Mouse (Mus musculus): ENCODE results near the gene March2. TPM values are rescaled to one million over a fixed set of nuclear protein-coding genes. Genes with fewer than 3 reads are reported as not detected.
"Not testable (repeated sequence)": the region's sequence is repeated elsewhere in the genome, so short reads cannot be mapped to it uniquely, and the experiment has no call there.

March2 gene
- polyA plus RNA-seq, 1 experiment from 2014 or later = 92.1 TPM

DNA sequence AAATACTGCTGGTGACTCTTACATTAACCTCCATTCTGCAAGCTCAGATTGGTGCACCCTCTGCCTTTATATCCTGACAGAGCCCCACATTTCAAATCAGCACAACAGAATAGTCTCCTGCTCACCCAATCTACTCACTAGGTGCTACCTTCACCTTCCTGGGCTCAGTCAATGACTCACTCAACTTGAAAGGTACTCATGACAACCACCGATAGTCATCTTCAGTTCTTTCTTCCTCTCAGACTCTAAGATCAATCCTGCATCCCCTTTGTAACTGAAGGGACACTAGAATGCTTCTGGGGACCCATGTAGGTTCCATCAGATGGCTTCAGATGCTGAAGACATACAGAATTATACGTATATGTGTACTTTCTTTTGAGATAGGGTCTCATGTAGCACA, 33.8 kb upstream of the March2 start:
- Histone ChIP-seq H3K4me2 (no peak overlapping the region), H3K9me3 (ENCODE audit: control insufficient read depth, low read length) (no peaks in the 10 kb centered on the region), H3K27me3 (replicated peaks; ENCODE audit: control insufficient read depth, insufficient read depth, low read length) (no peaks in the 10 kb centered on the region), H3K36me3 (ENCODE audit: control insufficient read depth, insufficient read depth, low read length) (peaks cover 11% of the 10 kb centered on the region), H3K27ac (ENCODE audit: low read depth, low read length) (no peak overlapping the region), H3K4me1 (replicated peaks; ENCODE audit: control insufficient read depth, insufficient read depth, low read length) (peaks cover 11% of the 10 kb centered on the region), H3K9ac (ENCODE audit: low read depth, low read length) (no peak overlapping the region), H3K4me3 (ENCODE audit: low read depth, low read length) (no peak overlapping the region)
- ATAC-seq (replicated peaks; ENCODE audit: low FRiP score) = no peak
- 95% methylated on average over 2 of the region's 2 CpGs for WGBS
- DNase-seq (ENCODE audit: low spot score) = no peak

DNA sequence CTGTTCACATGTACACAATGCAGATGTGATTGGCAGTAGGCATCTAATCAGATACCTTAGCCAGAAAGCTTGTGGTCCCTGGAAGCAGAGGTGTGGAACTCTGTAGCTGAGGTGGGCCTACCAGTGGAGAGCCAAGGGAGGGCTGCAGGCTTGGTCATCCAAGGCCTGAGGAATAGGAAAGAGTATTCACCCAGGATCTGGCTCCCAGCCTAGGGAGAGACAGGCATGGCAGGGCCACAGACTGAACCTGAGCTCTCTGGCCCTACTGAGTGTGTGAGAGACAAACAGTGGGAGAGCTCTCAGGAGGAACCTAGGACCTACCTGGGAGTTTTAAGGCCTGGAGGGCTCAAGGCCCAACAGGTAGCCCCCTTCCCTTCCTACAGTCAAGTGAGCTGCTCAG, 32.7 kb upstream of the March2 start:
- Histone ChIP-seq H3K9ac (ENCODE audit: low read depth, low read length) (no peak overlapping the region), H3K4me2 (no peak overlapping the region), H3K9me3 (ENCODE audit: control insufficient read depth, low read length) (no peaks in the 10 kb centered on the region), H3K27me3 (replicated peaks; ENCODE audit: control insufficient read depth, insufficient read depth, low read length) (no peaks in the 10 kb centered on the region), H3K27ac (ENCODE audit: low read depth, low read length) (no peak overlapping the region), H3K36me3 (ENCODE audit: control insufficient read depth, insufficient read depth, low read length) (peaks cover 9% of the 10 kb centered on the region), H3K4me1 (replicated peaks; ENCODE audit: control insufficient read depth, insufficient read depth, low read length) (peaks cover 3% of the 10 kb centered on the region; the same call in 1 of the 2 replicates), H3K4me3 (ENCODE audit: low read depth, low read length) (no peak overlapping the region)
- ATAC-seq (replicated peaks; ENCODE audit: low FRiP score) (no peak), DNase-seq (ENCODE audit: low spot score) (no peak)

DNA sequence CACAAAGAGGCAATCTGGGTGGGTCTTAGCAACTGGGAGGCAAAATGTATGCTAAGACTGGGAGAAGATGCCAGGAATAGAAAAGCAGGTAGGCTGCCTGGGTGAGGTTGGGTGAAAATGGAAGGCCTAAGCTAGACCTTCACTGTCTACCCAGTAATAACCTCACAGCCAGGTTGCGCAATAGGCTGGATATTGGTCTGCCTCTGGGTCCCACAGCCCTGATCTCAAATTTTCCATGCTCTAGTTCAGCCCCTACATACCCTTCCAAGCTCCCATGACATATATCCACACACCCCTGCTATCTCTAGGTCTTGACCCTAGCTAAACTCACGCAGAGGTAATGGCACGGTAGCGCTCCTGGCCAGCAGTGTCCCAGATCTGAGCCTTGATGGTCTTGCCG, 31.0 kb upstream of the March2 start:
- H3K4me1 ChIP-seq (replicated peaks; ENCODE audit: control insufficient read depth, insufficient read depth, low read length) = no peaks in the 10 kb centered on the region
- ATAC-seq (replicated peaks; ENCODE audit: low FRiP score) (no peak), DNase-seq (ENCODE audit: low spot score) (no peak)
- H3K9ac ChIP-seq (ENCODE audit: low read depth, low read length) = no peak overlapping the region
- WGBS = 93% methylated on average over 5 of the region's 5 CpGs
- H3K27me3 ChIP-seq (replicated peaks; ENCODE audit: control insufficient read depth, insufficient read depth, low read length) = no peaks in the 10 kb centered on the region
- H3K4me2 ChIP-seq = no peak overlapping the region
- H3K9me3 ChIP-seq (ENCODE audit: control insufficient read depth, low read length) = no peaks in the 10 kb centered on the region
- no peak overlapping the region for H3K4me3 ChIP-seq (ENCODE audit: low read depth, low read length)
- no peak overlapping the region for H3K27ac ChIP-seq (ENCODE audit: low read depth, low read length)
- peaks cover 9% of the 10 kb centered on the region for H3K36me3 ChIP-seq (ENCODE audit: control insufficient read depth, insufficient read depth, low read length)

DNA sequence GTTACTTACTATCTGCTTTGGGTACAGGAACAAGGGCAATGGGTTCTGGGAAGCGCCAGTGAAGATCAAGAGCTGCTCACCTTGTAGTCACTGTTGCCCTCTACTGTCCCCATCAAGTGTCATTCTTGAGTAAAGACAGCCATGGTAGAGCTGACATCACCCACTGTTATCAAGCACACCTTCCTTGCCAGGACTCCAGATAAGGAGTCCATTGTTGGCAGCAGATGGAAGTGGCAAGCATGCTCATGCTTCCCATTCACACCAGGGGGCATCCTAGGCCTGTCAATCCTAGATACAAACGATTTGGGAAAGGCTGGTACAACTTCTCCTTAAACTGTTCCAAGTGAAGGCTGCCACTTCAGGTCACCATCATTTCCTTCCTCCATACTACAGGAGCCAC, 27.5 kb upstream of the March2 start:
- no peak for DNase-seq (ENCODE audit: low spot score)

DNA sequence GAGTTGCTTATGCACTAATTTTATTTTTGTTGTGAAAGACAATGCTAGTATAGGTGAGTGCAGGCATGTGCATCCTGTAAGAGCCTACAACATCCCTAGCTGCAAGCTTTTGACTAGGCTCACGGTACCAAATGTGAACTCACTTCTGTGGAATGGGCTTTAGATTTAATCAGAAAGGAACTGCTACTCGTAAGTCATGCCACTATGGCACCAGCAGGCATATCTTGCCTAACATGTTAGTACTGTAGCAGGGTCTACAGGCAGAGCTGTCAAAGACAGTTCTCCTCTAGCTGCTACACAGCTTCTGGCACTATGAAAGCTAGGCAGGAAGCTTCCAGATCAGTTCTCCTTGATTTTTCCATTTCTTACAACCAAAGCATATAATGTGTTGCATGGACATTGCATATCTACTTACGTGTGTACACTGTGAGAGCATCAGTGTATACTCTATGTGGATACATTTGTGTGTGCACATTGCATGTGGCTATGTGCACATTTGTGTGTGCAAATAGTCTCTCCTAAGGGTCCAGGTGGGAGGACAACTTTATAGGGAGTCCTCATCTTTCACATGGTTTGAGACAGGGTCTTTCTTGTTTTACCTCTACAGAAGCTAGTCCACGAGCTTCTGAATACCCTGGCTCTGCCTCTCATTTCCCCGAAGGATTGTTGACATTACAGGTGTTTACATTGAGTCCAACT, 26.4 kb upstream of the March2 start:
- Histone ChIP-seq H3K27ac (ENCODE audit: low read depth, low read length) (no peak overlapping the region), H3K4me3 (ENCODE audit: low read depth, low read length) (no peak overlapping the region), H3K9ac (ENCODE audit: low read depth, low read length) (no peak overlapping the region), H3K4me1 (replicated peaks; ENCODE audit: control insufficient read depth, insufficient read depth, low read length) (no peaks in the 10 kb centered on the region), H3K27me3 (replicated peaks; ENCODE audit: control insufficient read depth, insufficient read depth, low read length) (no peaks in the 10 kb centered on the region), H3K36me3 (ENCODE audit: control insufficient read depth, insufficient read depth, low read length) (peaks cover 9% of the 10 kb centered on the region; the same call in 1 of the 2 replicates), H3K4me2 (no peak overlapping the region), H3K9me3 (ENCODE audit: control insufficient read depth, low read length) (no peaks in the 10 kb centered on the region)
- no peak for DNase-seq (ENCODE audit: low spot score)
- 84% methylated on average over 5 of the region's 5 CpGs for WGBS
- no peak for ATAC-seq (replicated peaks; ENCODE audit: low FRiP score)

More for the DNA sequence above, 27.5 kb upstream of the March2 start:
- Histone ChIP-seq H3K9me3 (ENCODE audit: control insufficient read depth, low read length) (no peaks in the 10 kb centered on the region), H3K27me3 (replicated peaks; ENCODE audit: control insufficient read depth, insufficient read depth, low read length) (no peaks in the 10 kb centered on the region), H3K4me1 (replicated peaks; ENCODE audit: control insufficient read depth, insufficient read depth, low read length) (no peaks in the 10 kb centered on the region), H3K4me2 (no peak overlapping the region), H3K27ac (ENCODE audit: low read depth, low read length) (no peak overlapping the region), H3K4me3 (ENCODE audit: low read depth, low read length) (no peak overlapping the region), H3K36me3 (ENCODE audit: control insufficient read depth, insufficient read depth, low read length) (peaks cover 9% of the 10 kb centered on the region; the same call in 1 of the 2 replicates), H3K9ac (ENCODE audit: low read depth, low read length) (no peak overlapping the region)
- ATAC-seq (replicated peaks; ENCODE audit: low FRiP score) = peak; percentile 74
- WGBS = 71% methylated on average over 2 of the region's 2 CpGs

DNA sequence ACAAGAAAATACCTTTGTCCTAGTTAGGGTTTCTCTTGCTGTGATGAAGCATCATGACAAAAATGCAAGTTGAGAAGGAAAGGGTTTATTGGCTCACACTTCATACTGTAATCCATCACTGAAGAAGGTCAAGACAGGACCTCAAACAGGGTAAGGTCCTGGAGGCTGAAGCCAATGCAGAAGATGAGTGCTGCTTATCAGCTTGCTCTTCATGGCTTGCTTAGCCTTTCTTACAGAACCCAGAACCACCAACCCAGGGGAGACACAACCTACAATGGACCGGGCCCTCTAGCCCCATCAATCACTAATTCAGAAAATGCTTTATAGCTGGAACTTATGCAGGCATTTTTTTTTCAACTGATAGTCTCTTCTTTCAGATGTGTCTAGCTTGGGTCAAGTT, 23.9 kb upstream of the March2 start:
- Histone ChIP-seq H3K36me3 (ENCODE audit: control insufficient read depth, insufficient read depth, low read length) (no peaks in the 10 kb centered on the region), H3K27ac (ENCODE audit: low read depth, low read length) (no peak overlapping the region), H3K4me3 (ENCODE audit: low read depth, low read length) (no peak overlapping the region), H3K9ac (ENCODE audit: low read depth, low read length) (no peak overlapping the region), H3K4me1 (replicated peaks; ENCODE audit: control insufficient read depth, insufficient read depth, low read length) (no peaks in the 10 kb centered on the region), H3K4me2 (no peak overlapping the region), H3K9me3 (ENCODE audit: control insufficient read depth, low read length) (no peaks in the 10 kb centered on the region), H3K27me3 (replicated peaks; ENCODE audit: control insufficient read depth, insufficient read depth, low read length) (no peaks in the 10 kb centered on the region)
- DNase-seq (ENCODE audit: low spot score) (no peak), ATAC-seq (replicated peaks; ENCODE audit: low FRiP score) (no peak)
- 88% methylated on average over 1 of the region's 1 CpGs for WGBS

DNA sequence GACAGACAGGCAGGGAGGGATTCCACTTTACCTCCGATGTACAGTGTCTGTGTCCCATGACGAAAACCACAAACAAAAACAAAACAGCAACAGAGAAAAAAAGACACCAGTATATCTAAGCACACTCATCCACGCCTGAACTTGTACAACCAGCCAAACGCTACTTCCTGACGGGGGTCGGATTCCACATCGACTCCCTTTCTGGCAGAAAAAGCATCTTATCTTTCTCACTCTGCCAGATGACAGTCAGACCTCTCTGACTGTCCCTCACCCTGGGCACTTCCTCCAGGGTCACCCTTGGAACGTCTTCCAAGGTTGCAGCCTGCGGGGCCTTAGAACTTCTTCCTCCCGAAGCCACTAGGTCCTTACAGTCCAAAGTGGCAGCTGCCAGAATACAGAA, 15.1 kb upstream of the March2 start:
- DNase-seq (ENCODE audit: low spot score); H3K9ac ChIP-seq (ENCODE audit: low read depth, low read length); H3K4me1 ChIP-seq (replicated peaks; ENCODE audit: control insufficient read depth, insufficient read depth, low read length); H3K36me3 ChIP-seq (ENCODE audit: control insufficient read depth, insufficient read depth, low read length); H3K4me3 ChIP-seq (ENCODE audit: low read depth, low read length); H3K27me3 ChIP-seq (replicated peaks; ENCODE audit: control insufficient read depth, insufficient read depth, low read length); ATAC-seq (replicated peaks; ENCODE audit: low FRiP score); H3K9me3 ChIP-seq (ENCODE audit: control insufficient read depth, low read length); H3K27ac ChIP-seq (ENCODE audit: low read depth, low read length); H3K4me2 ChIP-seq: not testable (repeated sequence)
- 52% methylated on average over 10 of the region's 10 CpGs for WGBS

DNA sequence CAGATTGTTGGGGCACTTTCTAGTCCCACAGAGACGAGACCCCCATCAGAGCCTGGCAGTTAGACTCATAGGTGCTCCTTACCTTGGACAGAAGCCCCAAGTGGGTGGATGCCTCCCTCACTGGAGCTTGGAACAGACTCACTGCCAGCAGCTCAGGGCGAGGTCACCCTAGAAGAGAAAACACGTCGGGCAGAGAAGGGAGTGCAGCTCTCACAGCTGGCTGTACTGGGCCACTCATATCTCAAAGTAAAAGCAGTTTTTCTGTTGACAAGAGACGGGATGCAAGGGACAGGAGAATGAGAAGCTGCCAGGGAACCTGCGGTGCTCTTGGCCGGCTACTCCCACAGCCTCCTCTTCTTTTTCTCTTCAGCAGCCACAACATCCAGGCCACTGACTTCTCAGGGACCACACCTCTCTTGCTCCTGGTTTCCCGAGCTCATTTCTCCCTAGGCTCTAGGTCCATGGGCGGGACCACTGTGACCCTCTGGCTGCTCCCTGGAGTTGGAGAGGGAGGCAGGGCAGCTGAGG, 14.2 kb upstream of the March2 start:
- not testable (repeated sequence) for H3K27ac ChIP-seq (ENCODE audit: low read depth, low read length); ATAC-seq (replicated peaks; ENCODE audit: low FRiP score); H3K9me3 ChIP-seq (ENCODE audit: control insufficient read depth, low read length); H3K4me2 ChIP-seq; H3K9ac ChIP-seq (ENCODE audit: low read depth, low read length); H3K4me3 ChIP-seq (ENCODE audit: low read depth, low read length); H3K4me1 ChIP-seq (replicated peaks; ENCODE audit: control insufficient read depth, insufficient read depth, low read length); H3K27me3 ChIP-seq (replicated peaks; ENCODE audit: control insufficient read depth, insufficient read depth, low read length); H3K36me3 ChIP-seq (ENCODE audit: control insufficient read depth, insufficient read depth, low read length)
- 62% methylated on average over 9 of the region's 9 CpGs for WGBS
- DNase-seq (ENCODE audit: low spot score) = peak; percentile 26

DNA sequence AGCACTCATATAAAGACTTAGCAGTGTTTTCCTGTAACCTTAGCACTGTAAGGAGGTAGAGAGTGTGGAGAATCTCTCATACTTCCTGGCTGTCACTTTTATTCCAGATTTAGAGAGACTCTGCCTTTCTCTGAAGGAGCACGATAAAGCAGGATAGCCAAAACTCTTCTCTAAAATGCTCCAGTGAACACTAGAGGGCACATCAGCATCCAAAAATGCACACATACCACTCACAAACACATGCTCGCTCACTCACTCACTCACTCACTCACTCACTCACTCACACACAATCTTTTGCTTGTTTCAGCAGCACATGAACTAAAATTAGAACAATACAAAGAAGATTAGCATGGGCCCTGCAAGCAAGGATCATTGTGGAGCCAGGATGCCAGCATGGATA, 10.7 kb upstream of the March2 start:
- no peaks in the 10 kb centered on the region for H3K4me1 ChIP-seq (replicated peaks; ENCODE audit: control insufficient read depth, insufficient read depth, low read length)
- no peak overlapping the region for H3K4me3 ChIP-seq (ENCODE audit: low read depth, low read length)
- H3K27ac ChIP-seq (ENCODE audit: low read depth, low read length) = no peak overlapping the region
- DNase-seq (ENCODE audit: low spot score) (no peak), ATAC-seq (replicated peaks; ENCODE audit: low FRiP score) (no peak)
- H3K4me2 ChIP-seq = no peak overlapping the region
- no peaks in the 10 kb centered on the region for H3K27me3 ChIP-seq (replicated peaks; ENCODE audit: control insufficient read depth, insufficient read depth, low read length)
- WGBS = 67% methylated on average over 2 of the region's 2 CpGs
- H3K9me3 ChIP-seq (ENCODE audit: control insufficient read depth, low read length) = no peaks in the 10 kb centered on the region
- no peak overlapping the region for H3K9ac ChIP-seq (ENCODE audit: low read depth, low read length)
- H3K36me3 ChIP-seq (ENCODE audit: control insufficient read depth, insufficient read depth, low read length) = no peaks in the 10 kb centered on the region
